Mouse (Mus musculus) yolk sac, embryonic 10.5 days (tissue): ENCODE measurements around the gene Gm15114.
"Not testable (repeated sequence)": the region's sequence is repeated elsewhere in the genome, so short reads cannot be mapped to it uniquely, and the experiment has no call there.

Experiments
- DNase-seq: peaks from one replicate; pipeline ENCODE4 v3.0.0-alpha.2; 2017; ENCODE audit warnings: low spot score

The Gm15114 gene

GRCm38 (mm10) chrX:148488649-148489048, at the start of gene Gm15114:
Gene Gm15114, plus strand, starts transcription at chrX:148488949.
- not testable (repeated sequence) for DNase-seq
